Mouse (Mus musculus): Measurements from ENCODE around the gene Dlx1. TPM values are rescaled to one million over a fixed set of nuclear protein-coding genes. Genes with fewer than 3 reads are reported as not detected.

Gene Dlx1
- polyA plus RNA-seq, 1 experiment from 2014 or later, result 13.6 TPM

DNA sequence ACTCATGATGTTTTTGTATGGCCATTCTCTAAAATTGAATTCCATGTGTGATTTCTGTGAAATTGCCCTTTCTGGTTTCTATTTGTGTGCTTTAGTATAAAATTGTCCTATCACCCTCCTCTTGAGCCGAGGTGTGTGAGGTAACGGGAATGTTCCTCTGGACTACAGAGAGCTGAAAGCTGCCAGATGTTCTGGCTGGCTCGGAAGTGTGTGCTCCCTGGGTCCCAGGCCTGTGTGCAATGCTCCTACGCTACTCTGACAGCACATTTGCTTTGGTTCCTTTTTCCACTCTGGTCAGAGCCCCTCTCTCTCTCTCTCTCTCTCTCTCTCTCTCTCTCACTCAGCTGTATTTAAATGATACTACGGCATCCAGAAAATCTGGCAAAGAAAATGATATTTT, 30.7 kb upstream of the Dlx1 start:
- H3K27me3 ChIP-seq (ENCODE audit: control insufficient read depth, insufficient read depth, low read length), result no peaks in the 10 kb centered on the region
- H3K9ac ChIP-seq (ENCODE audit: low read length), result no peak overlapping the region
- WGBS, result 75% methylated on average over 5 of the region's 5 CpGs
- DNase-seq (ENCODE audit: low spot score, missing footprints), result no peak
- peaks cover 2% of the 10 kb centered on the region; the same call in 1 of the 2 replicates for H3K4me1 ChIP-seq (ENCODE audit: control insufficient read depth, insufficient read depth, low read length)
- H3K4me3 ChIP-seq (ENCODE audit: low read depth, low read length), result no peak overlapping the region
- ATAC-seq (ENCODE audit: low FRiP score), result no peak
- no peaks in the 10 kb centered on the region for H3K9me3 ChIP-seq (ENCODE audit: control insufficient read depth, low read length)
- no peaks in the 10 kb centered on the region for H3K36me3 ChIP-seq (ENCODE audit: control insufficient read depth, insufficient read depth, low read length)
- H3K4me2 ChIP-seq, result no peak overlapping the region
- no peak overlapping the region for H3K27ac ChIP-seq (ENCODE audit: low read depth, low read length)

DNA sequence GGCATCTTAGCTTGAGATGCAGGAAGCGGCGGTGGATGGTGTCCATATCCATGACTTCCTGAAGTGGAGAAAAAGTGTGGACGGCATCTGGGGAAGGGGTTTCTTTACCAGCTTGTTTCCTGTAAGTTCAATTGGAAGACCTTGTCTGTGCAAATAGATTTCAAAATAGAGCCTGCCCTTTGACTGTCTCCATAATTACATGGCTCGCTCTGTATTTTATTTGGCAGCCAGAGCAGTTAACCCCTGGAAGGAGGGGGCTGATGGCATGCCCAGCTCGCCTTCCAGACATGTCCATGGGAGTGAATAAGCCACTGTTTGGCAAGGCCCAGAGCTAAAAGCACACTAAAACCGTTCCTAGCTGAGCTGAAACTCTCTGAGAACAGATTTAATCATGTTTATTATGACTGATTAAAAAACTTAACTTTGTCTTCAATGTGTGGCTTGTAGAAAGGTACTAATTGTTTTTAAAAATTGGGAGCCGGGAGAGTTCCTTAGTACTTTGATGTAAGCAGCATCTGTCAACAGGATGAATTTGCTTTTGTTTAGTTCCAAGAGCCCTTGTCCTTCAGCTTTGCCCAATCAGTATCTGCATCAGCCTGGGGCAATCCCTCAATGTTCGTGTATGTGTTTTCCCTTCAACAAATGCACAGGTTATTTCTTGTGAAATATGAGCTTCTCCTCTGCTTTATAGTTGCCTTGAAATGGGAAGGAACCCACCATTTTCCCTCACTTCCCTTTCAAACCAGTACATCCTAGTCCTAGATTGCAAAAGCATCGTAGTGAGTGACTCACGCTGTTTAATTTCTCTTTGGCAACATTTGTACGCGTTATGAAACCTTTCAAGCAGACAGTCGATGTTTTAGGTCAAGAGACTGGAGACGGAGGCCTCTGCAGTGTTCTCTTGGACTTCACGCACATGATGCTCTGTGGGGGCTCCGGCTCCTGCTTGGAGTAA, 28.4 kb upstream of the Dlx1 start:
- Histone ChIP-seq H3K4me1 (ENCODE audit: control insufficient read depth, insufficient read depth, low read length) (peaks cover 2% of the 10 kb centered on the region; the same call in 1 of the 2 replicates), H3K27ac (ENCODE audit: low read depth, low read length) (no peak overlapping the region), H3K4me3 (ENCODE audit: low read depth, low read length) (no peak overlapping the region), H3K9me3 (ENCODE audit: control insufficient read depth, low read length) (no peaks in the 10 kb centered on the region), H3K36me3 (ENCODE audit: control insufficient read depth, insufficient read depth, low read length) (no peaks in the 10 kb centered on the region), H3K4me2 (no peak overlapping the region), H3K9ac (ENCODE audit: low read length) (no peak overlapping the region), H3K27me3 (ENCODE audit: control insufficient read depth, insufficient read depth, low read length) (no peaks in the 10 kb centered on the region)
- no peak for ATAC-seq (ENCODE audit: low FRiP score)
- WGBS, result 82% methylated on average over 16 of the region's 16 CpGs
- DNase-seq (ENCODE audit: low spot score, missing footprints), result peak; percentile 80

DNA sequence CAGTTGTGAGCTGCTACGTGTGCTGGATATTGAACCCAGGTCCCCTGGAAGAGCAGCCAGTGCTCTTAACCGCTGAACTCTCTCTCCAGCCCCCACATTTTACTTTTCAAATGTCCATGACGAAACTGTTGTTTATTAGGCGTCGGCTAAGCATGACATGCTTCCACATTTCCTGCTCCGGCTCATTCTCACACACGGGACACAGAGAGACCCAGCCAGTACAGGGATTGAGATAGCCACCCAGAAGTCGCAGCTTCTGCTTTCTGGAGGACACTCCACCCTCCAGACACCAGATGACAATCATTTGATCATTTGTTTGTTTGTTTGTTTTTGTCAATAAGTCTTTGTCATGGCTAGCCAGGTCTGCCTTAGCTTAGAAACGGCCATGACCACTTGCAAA, 23.1 kb upstream of the Dlx1 start:
- H3K36me3 ChIP-seq (ENCODE audit: control insufficient read depth, insufficient read depth, low read length), result no peaks in the 10 kb centered on the region
- peaks cover 3% of the 10 kb centered on the region for H3K4me1 ChIP-seq (ENCODE audit: control insufficient read depth, insufficient read depth, low read length)
- H3K27me3 ChIP-seq (ENCODE audit: control insufficient read depth, insufficient read depth, low read length), result no peaks in the 10 kb centered on the region
- no peak for ATAC-seq (ENCODE audit: low FRiP score)
- no peak overlapping the region for H3K27ac ChIP-seq (ENCODE audit: low read depth, low read length)
- no peak overlapping the region for H3K9ac ChIP-seq (ENCODE audit: low read length)
- no peak for DNase-seq (ENCODE audit: low spot score, missing footprints)
- 88% methylated on average over 9 of the region's 9 CpGs for WGBS
- H3K4me2 ChIP-seq, result no peak overlapping the region
- H3K4me3 ChIP-seq (ENCODE audit: low read depth, low read length), result no peak overlapping the region
- no peaks in the 10 kb centered on the region for H3K9me3 ChIP-seq (ENCODE audit: control insufficient read depth, low read length)

DNA sequence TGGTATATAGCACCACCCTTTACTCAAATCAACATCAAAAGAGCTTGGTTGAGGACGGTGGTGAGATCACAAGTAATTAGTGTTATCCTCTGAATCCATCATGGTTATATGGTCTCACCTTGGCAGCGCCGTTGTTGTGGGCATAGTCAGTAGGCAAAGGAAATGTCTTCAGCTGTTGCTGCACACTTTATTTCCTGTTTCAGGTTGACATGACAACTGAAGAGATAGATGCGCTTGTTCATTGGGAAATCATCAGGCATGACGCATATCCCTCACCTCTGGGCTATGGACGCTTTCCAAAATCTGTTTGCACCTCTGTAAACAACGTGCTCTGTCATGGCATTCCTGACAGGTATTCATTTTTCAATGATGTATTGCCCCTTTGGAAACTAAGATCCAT, 16.7 kb upstream of the Dlx1 start:
- 93% methylated on average over 7 of the region's 7 CpGs for WGBS
- DNase-seq (ENCODE audit: low spot score, missing footprints), result no peak
- no peak overlapping the region for H3K9ac ChIP-seq (ENCODE audit: low read length)

DNA sequence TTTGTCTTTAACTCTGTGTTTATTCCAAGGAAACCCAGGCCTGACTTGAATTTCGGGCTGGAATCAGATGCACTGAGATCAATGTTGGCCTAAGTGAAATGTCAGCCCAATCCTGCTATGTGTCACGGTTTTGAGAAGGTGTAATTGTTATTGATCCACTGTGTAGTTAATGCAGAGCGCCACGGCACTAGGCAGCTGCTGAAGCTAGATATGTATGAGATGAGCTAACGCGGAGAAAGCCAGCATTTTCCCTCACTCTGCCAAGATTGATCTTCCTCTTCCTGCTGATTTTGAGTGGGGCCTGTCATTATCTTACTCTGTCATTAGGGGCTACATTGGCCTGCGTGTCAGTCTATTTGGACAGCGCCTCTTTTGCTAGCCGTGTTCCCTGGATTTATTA, 15.6 kb upstream of the Dlx1 start:
- H3K4me1 ChIP-seq (ENCODE audit: control insufficient read depth, insufficient read depth, low read length), result peaks cover 13% of the 10 kb centered on the region
- no peaks in the 10 kb centered on the region for H3K36me3 ChIP-seq (ENCODE audit: control insufficient read depth, insufficient read depth, low read length)
- ATAC-seq (ENCODE audit: low FRiP score), result 0 out of 2 replicates have a peak, but pooled peaks have one; percentile 48
- peaks cover 2% of the 10 kb centered on the region; the same call in 1 of the 2 replicates for H3K27me3 ChIP-seq (ENCODE audit: control insufficient read depth, insufficient read depth, low read length)
- no peak for DNase-seq (ENCODE audit: low spot score, missing footprints)
- WGBS, result 79% methylated on average over 9 of the region's 9 CpGs
- no peaks in the 10 kb centered on the region for H3K9me3 ChIP-seq (ENCODE audit: control insufficient read depth, low read length)
- no peak overlapping the region for H3K9ac ChIP-seq (ENCODE audit: low read length)
- H3K4me2 ChIP-seq, result no peak overlapping the region
- H3K27ac ChIP-seq (ENCODE audit: low read depth, low read length), result no peak overlapping the region
- H3K4me3 ChIP-seq (ENCODE audit: low read depth, low read length), result no peak overlapping the region

More for the DNA sequence above, 16.7 kb upstream of the Dlx1 start:
- no peak overlapping the region; the same call in 1 of the 2 replicates for H3K27ac ChIP-seq (ENCODE audit: low read depth, low read length)
- no peaks in the 10 kb centered on the region for H3K9me3 ChIP-seq (ENCODE audit: control insufficient read depth, low read length)
- H3K27me3 ChIP-seq (ENCODE audit: control insufficient read depth, insufficient read depth, low read length), result peaks cover 2% of the 10 kb centered on the region; the same call in 1 of the 2 replicates
- peaks cover 8% of the 10 kb centered on the region for H3K4me1 ChIP-seq (ENCODE audit: control insufficient read depth, insufficient read depth, low read length)
- ATAC-seq (ENCODE audit: low FRiP score), result no peak
- no peak overlapping the region for H3K4me3 ChIP-seq (ENCODE audit: low read depth, low read length)
- H3K4me2 ChIP-seq, result no peak overlapping the region
- H3K36me3 ChIP-seq (ENCODE audit: control insufficient read depth, insufficient read depth, low read length), result no peaks in the 10 kb centered on the region

DNA sequence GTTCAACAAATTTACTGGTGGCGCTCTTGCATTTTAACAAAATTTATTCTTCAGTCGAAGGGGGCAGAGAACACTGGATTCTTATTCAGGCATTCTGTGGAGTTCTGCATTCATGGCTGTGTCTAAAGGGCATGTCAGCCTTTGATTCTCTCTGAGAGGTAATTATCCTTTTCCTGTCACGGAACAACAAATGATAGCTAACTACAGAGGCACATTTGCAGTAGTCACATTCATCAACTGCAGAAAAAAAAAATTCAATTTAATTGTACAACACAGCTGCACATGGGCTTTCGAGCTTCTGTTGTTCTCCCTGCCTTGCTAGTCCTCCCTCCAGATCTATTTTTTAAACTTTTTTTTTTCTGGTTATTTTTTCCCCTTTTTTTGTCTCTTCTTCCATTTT, 10.9 kb upstream of the Dlx1 start:
- no peaks in the 10 kb centered on the region for H3K36me3 ChIP-seq (ENCODE audit: control insufficient read depth, insufficient read depth, low read length)
- H3K4me3 ChIP-seq (ENCODE audit: low read depth, low read length), result no peak overlapping the region
- H3K9ac ChIP-seq (ENCODE audit: low read length), result no peak overlapping the region
- H3K9me3 ChIP-seq (ENCODE audit: control insufficient read depth, low read length), result no peaks in the 10 kb centered on the region
- 33% methylated on average over 4 of the region's 4 CpGs for WGBS
- H3K27ac ChIP-seq (ENCODE audit: low read depth, low read length), result no peak overlapping the region
- DNase-seq (ENCODE audit: low spot score, missing footprints), result no peak
- H3K4me1 ChIP-seq (ENCODE audit: control insufficient read depth, insufficient read depth, low read length), result peaks cover 17% of the 10 kb centered on the region; the same call in 1 of the 2 replicates
- no peak for ATAC-seq (ENCODE audit: low FRiP score)
- peaks cover 30% of the 10 kb centered on the region for H3K27me3 ChIP-seq (ENCODE audit: control insufficient read depth, insufficient read depth, low read length)
- no peak overlapping the region for H3K4me2 ChIP-seq

DNA sequence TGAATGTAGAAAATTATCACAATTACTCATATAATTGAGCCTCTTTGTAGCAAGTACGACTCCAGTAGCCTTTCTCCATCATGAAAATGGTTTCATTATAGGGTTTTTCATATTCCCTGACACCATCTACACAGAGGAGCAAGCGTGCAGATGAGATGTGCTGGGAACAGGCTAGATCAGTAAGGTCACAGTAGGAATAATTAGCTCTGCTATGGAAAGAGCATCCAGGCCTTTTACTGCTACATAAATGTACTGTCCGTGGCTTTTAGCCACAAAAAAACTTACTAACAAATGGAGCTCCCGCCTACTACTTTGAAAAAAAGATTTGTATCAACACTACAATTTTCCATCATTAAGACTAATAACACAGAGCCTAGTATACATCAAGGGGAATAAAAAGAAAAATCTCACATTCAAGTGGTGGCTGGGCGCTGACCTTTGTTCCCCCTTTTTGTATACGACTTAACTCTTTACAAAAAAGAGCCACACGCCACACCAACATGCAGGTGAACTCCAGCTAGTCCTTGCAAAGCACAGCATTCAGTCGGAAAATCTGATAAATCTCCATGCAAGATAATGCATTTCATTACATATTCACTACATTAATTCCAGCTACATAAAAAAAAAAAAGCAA, 10.3 kb upstream of the Dlx1 start:
- ATAC-seq (ENCODE audit: low FRiP score) (no peak), DNase-seq (ENCODE audit: low spot score, missing footprints) (no peak)
- 31% methylated on average over 8 of the region's 8 CpGs for WGBS
- no peak overlapping the region for H3K4me2 ChIP-seq
- no peak overlapping the region for H3K27ac ChIP-seq (ENCODE audit: low read depth, low read length)
- no peak overlapping the region for H3K9ac ChIP-seq (ENCODE audit: low read length)
- no peaks in the 10 kb centered on the region for H3K9me3 ChIP-seq (ENCODE audit: control insufficient read depth, low read length)
- H3K27me3 ChIP-seq (ENCODE audit: control insufficient read depth, insufficient read depth, low read length), result peaks cover 35% of the 10 kb centered on the region
- no peak overlapping the region for H3K4me3 ChIP-seq (ENCODE audit: low read depth, low read length)
- H3K4me1 ChIP-seq (ENCODE audit: control insufficient read depth, insufficient read depth, low read length), result peaks cover 17% of the 10 kb centered on the region; the same call in 1 of the 2 replicates
- H3K36me3 ChIP-seq (ENCODE audit: control insufficient read depth, insufficient read depth, low read length), result no peaks in the 10 kb centered on the region

DNA sequence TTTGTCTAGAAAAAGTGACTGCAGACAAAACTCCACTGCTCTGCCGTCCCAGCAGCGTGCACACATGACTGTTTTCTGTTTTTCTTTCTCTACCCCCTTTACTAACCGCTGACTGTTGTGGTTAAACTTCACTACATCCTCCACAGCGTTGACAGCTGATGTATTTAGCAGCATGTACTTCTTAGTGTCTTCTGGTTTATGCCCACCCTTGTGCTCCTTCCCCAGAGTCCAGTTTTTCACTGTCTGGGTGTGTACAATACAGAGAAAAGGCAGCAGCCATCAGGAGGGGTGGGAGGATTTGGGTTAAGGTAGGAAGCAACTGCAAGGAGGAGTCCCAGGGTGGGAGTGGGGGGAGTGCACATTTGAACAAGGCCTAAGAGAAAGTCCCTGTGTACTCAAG, 5.0 kb upstream of the Dlx1 start:
- WGBS, result 66% methylated on average over 4 of the region's 4 CpGs
- ATAC-seq (ENCODE audit: low FRiP score), result no peak
- H3K4me3 ChIP-seq (ENCODE audit: low read depth, low read length), result no peak overlapping the region
- no peaks in the 10 kb centered on the region for H3K36me3 ChIP-seq (ENCODE audit: control insufficient read depth, insufficient read depth, low read length)
- peaks cover 84% of the 10 kb centered on the region for H3K27me3 ChIP-seq (ENCODE audit: control insufficient read depth, insufficient read depth, low read length)
- H3K27ac ChIP-seq (ENCODE audit: low read depth, low read length), result no peak overlapping the region
- H3K4me2 ChIP-seq, result no peak overlapping the region
- H3K9ac ChIP-seq (ENCODE audit: low read length), result no peak overlapping the region
- no peak for DNase-seq (ENCODE audit: low spot score, missing footprints)
- H3K4me1 ChIP-seq (ENCODE audit: control insufficient read depth, insufficient read depth, low read length), result peaks cover 2% of the 10 kb centered on the region; the same call in 1 of the 2 replicates
- no peaks in the 10 kb centered on the region for H3K9me3 ChIP-seq (ENCODE audit: control insufficient read depth, low read length)

DNA sequence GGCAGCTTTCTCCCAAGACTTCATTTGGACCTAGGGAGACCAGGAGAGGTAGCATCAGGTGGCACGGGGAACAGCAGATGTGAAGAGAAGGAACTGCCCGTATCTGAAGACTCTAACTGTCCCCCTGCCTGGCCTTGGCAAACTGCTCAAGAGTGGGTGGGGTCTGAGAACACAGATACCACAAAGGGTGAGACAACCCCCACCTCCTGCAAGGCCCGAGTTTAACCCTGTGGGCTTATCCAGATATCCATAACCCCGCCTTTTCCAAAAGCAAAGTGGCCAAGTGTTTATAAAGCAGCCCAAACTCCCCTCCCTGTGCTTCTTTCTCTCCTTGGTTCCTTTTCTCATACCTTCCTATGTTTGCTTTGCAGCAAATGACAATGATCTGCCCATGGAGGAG, 4.5 kb upstream of the Dlx1 start:
- 50% methylated on average over 4 of the region's 4 CpGs for WGBS
- no peak overlapping the region for H3K4me2 ChIP-seq
- no peaks in the 10 kb centered on the region for H3K9me3 ChIP-seq (ENCODE audit: control insufficient read depth, low read length)
- no peak overlapping the region for H3K4me3 ChIP-seq (ENCODE audit: low read depth, low read length)
- no peak overlapping the region for H3K9ac ChIP-seq (ENCODE audit: low read length)
- no peaks in the 10 kb centered on the region for H3K36me3 ChIP-seq (ENCODE audit: control insufficient read depth, insufficient read depth, low read length)
- DNase-seq (ENCODE audit: low spot score, missing footprints) (peak; percentile 89), ATAC-seq (ENCODE audit: low FRiP score) (no peak)
- H3K4me1 ChIP-seq (ENCODE audit: control insufficient read depth, insufficient read depth, low read length), result no peaks in the 10 kb centered on the region
- H3K27me3 ChIP-seq (ENCODE audit: control insufficient read depth, insufficient read depth, low read length), result peaks cover 88% of the 10 kb centered on the region
- no peak overlapping the region for H3K27ac ChIP-seq (ENCODE audit: low read depth, low read length)

All from midbrain, embryonic 11.5 days (tissue).